Mouse (Mus musculus): ENCODE measurements around the gene Adamts4.

Adamts4 gene

GRCm38 (mm10) chr1:171285096-171285892 lies 35.1 kb downstream of the Adamts4 start:
- in situ Hi-C loops (cut with MboI; ENCODE audit: unreplicated experiment in 2 of 2): loop anchor here in 1 of 2 experiments (25.0 kb wide), 1 partner anchor 1748 kb away; the partner anchor contains the start of gene Nuf2

GRCm38 (mm10) chr1:171286517-171286916 lies 36.3 kb downstream of the Adamts4 start:
- in situ Hi-C loops (cut with MboI; ENCODE audit: unreplicated experiment in 2 of 2): loop anchor here in 1 of 2 experiments (25.0 kb wide), 1 partner anchor 1749 kb away; the partner anchor contains the start of gene Nuf2

- in situ Hi-C loops (cut with MboI; ENCODE audit: unreplicated experiment in 2 of 2): loop anchor here in 1 of 2 experiments (25.0 kb wide), 1 partner anchor 1750 kb away; the partner anchor contains the start of gene Nuf2
Measured at GRCm38 (mm10) chr1:171287136-171288081, 37.2 kb downstream of the Adamts4 start, which contains the start of gene Usp21. TSS of gene Usp21 (minus strand) at chr1:171287991.

- in situ Hi-C loops (cut with MboI; ENCODE audit: unreplicated experiment in 2 of 2): loop anchor here in 1 of 2 experiments (25.0 kb wide), 1 partner anchor 1751 kb away; the partner anchor contains the start of gene Nuf2
Measured at GRCm38 (mm10) chr1:171288328-171288727, 38.1 kb downstream of the Adamts4 start.

GRCm38 (mm10) chr1:171293351-171293750 lies 43.1 kb downstream of the Adamts4 start:
- in situ Hi-C loops (cut with MboI; ENCODE audit: unreplicated experiment in 2 of 2): loop anchor here in 1 of 2 experiments (25.0 kb wide), 1 partner anchor 1756 kb away; the partner anchor contains the start of gene Nuf2

- in situ Hi-C loops (cut with MboI; ENCODE audit: unreplicated experiment in 2 of 2): loop anchor here in 1 of 2 experiments (25.0 kb wide), 1 partner anchor 1757 kb away; the partner anchor contains the start of gene Nuf2
Measured at GRCm38 (mm10) chr1:171293906-171294297, 43.7 kb downstream of the Adamts4 start.

GRCm38 (mm10) chr1:171294298-171295062 lies 44.3 kb downstream of the Adamts4 start, which contains the start of gene Ufc1:
TSS of gene Ufc1 (minus strand) at chr1:171295024.
- in situ Hi-C loops (cut with MboI; ENCODE audit: unreplicated experiment in 2 of 2): loop anchor here in 1 of 2 experiments (25.0 kb wide), 1 partner anchor 1757 kb away; the partner anchor contains the start of gene Nuf2

GRCm38 (mm10) chr1:171295063-171295402 lies 44.8 kb downstream of the Adamts4 start:
- in situ Hi-C loops (cut with MboI; ENCODE audit: unreplicated experiment in 2 of 2): loop anchor here in 1 of 2 experiments (25.0 kb wide), 1 partner anchor 1758 kb away; the partner anchor contains the start of gene Nuf2

- in situ Hi-C loops (cut with MboI; ENCODE audit: unreplicated experiment in 2 of 2): loop anchor here in 1 of 2 experiments (25.0 kb wide), 1 partner anchor 1761 kb away; the partner anchor contains the start of gene Nuf2
Measured at GRCm38 (mm10) chr1:171298226-171298625, 48.0 kb downstream of the Adamts4 start.

GRCm38 (mm10) chr1:171306157-171306556 lies 55.9 kb downstream of the Adamts4 start:
- in situ Hi-C loops (cut with MboI; ENCODE audit: unreplicated experiment in 2 of 2): loop anchor here in 1 of 2 experiments (10.0 to 25.0 kb wide), 2 partner anchors 169 to 1056 kb away; no protein-coding TSS in a partner anchor

- in situ Hi-C loops (cut with MboI; ENCODE audit: unreplicated experiment in 2 of 2): loop anchor here in 1 of 2 experiments (10.0 to 25.0 kb wide), 2 partner anchors 165 to 1053 kb away; no protein-coding TSS in a partner anchor
Measured at GRCm38 (mm10) chr1:171309321-171309720, 59.1 kb downstream of the Adamts4 start.

Data from v-Abl transformed pro-B cells (cell line).